Mouse (Mus musculus) megakaryocyte, adult 5-6 weeks (primary cell): ENCODE measurements around the gene Ramp2. TPM values are rescaled to one million over a fixed set of nuclear protein-coding genes. Genes with fewer than 3 reads are reported as not detected.

ENCODE experiments used
- ATAC-seq: 2 replicates; pipeline ENCODE4 v1.8.0; 2016; ENCODE audit warnings: mild to moderate bottlenecking, inconsistent platforms; ENCODE audit not compliant: poor library complexity, severe bottlenecking
- total RNA-seq, 2 experiments: library from RNA; stranded (forward) in 1 of 2; stranded (reverse) in 1 of 2; fragments of 153-499, 151-499 nt in 1 of 2; fragments of 221-1000, 200-1000 nt in 1 of 2; gene quantifications; 2 replicates each; pipeline versions ENCODE4 v1.2.3 to v1.2.4; 2015 to 2017

Gene Ramp2
- total RNA-seq, 2 experiments from 2014 or later: not detected

GRCm38 (mm10) chr11:101264954-101265471 lies 19.2 kb downstream of the Ramp2 start:
- ATAC-seq: no peak

GRCm38 (mm10) chr11:101265906-101266305 lies 20.1 kb downstream of the Ramp2 start:
- no peak for ATAC-seq

GRCm38 (mm10) chr11:101269577-101270116 lies 23.8 kb downstream of the Ramp2 start:
- no peak for ATAC-seq

DNA sequence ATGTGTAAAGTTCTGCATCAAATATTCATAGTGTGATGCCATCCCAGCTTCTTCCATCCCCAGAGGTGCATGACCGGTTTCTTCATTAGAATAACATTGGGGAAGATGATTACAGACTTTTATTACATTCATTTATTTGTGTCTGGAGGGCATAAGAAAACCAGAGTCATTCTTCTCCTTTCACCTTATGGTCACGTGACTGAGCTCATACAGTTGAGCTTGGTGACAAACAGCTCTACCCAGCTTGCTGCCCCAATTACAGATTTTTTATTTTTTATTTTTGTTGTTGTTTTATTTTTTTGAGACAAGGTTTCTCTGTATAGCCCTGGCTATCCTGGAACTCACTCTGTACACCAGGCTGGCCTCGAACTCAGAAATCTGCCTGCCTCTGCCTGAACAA lies 26.6 kb downstream of the Ramp2 start:
- ATAC-seq: no peak

GRCm38 (mm10) chr11:101275309-101275708 lies 29.5 kb downstream of the Ramp2 start:
- ATAC-seq: no peak

DNA sequence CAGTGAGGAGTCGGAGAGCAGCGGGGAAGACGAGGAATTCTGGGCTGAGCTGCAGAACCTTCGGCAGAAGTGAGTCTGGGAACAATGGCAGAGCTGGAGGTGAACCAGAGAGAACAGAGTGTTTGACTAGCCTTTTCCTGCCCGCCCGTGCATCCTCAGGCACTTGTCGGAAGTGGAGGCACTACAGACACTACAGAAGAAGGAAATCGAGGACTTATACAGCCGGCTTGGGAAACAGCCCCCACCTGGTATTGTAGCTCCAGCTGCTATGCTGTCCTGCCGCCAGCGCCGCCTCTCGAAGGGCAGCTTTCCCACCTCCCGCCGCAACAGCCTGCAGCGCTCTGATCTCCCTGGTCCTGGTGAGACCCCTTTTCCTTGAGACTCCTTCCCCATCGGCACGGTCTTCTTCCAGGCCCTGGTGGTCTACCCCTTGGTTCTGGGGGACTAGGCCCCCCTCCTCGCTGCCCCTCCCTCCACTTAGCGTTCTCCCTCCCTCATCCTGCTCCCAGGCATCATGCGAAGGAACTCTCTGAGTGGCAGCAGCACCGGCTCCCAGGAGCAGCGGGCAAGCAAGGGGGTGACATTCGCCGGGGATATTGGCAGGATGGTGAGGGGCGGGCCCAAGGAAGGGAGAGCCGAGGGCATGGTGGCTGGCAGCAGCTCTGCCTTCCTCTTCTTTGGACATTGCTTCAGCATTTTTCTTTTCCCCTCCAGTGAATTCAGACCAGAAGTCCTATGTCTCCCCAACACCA lies 30.7 kb downstream of the Ramp2 start:
- no peak for ATAC-seq

GRCm38 (mm10) chr11:101277381-101278222 lies 31.8 kb downstream of the Ramp2 start:
- ATAC-seq: no peak

DNA sequence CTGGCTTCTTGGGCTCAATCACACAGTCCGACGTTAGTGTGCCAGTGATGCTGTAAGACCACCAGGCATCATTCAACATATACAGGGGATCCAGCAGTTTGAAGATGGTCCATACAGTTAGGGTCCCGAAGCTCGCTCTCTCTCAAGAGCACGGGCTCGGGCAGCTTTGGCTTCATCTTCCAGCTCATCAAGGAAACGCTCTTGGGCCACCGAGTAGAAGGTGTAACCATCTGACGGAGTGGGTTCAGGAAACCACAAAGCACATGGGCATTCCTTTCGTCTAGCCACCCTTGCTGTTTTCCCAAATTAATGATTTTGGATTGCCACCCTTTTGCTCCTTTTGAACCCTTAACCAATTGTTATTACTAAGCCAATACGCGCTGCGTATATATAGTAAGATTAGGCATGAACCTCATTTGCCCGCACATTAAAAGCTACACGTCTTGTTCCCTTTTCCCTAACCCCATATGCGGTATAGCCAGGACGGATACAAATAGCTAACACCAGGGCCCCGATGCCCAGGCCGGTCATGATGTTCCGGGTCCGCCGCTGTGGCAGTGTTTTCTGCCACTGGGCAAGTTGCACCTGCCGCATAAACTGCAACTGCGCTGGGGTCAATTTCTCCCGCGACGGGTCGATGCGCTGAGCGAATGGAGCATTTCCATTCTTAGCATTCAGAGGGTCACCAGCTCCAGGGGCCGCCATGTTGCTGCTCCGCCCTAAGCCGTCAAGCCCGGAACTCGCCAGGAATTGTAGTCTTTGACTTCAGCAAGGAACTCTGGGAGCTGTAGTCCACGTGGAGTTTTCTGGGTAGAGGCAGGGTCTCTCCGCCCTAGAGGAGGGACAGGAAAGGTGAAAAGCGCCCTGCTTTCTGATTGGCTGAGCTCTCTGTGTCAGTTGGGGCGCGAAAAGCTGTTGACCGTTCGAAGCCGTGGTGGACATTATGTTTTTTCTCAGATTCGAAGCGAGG lies 32.7 kb downstream of the Ramp2 start, which contains the start of the genes Cntd1 and Coa3:
TSS of gene Cntd1 (plus strand) at position 790 of the 970 bp plus-strand sequence.
TSS of gene Coa3 (minus strand) at position 892 of the 970 bp plus-strand sequence.
- peak; percentile 97 for ATAC-seq

- ATAC-seq: no peak
These were observed 33.4 kb downstream of the Ramp2 start for GRCm38 (mm10) chr11:101279193-101279569.

GRCm38 (mm10) chr11:101280837-101281236 lies 35.0 kb downstream of the Ramp2 start:
- no peak for ATAC-seq

DNA sequence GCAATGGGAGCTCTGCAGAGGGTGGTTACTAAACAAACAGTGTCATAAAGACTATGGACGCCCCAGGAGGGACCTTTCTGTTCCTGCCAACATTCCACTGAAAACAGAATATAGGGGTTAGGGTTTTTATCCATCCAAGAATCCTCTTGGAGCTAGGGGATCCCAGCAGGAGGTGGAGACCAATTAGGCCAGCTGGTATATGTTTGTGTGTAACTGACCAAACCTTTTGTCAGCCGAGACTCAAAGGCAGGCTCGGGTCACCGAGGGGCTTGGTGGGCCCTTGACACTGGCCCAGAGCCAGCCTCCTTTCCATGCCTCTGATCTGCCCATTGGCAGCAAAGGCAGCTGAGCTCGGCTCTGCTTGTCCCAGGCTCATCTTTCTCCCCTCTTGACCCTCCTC lies 37.1 kb downstream of the Ramp2 start:
- ATAC-seq: no peak

- ATAC-seq: no peak
These were observed 38.0 kb downstream of the Ramp2 start for GRCm38 (mm10) chr11:101283805-101284204.

DNA sequence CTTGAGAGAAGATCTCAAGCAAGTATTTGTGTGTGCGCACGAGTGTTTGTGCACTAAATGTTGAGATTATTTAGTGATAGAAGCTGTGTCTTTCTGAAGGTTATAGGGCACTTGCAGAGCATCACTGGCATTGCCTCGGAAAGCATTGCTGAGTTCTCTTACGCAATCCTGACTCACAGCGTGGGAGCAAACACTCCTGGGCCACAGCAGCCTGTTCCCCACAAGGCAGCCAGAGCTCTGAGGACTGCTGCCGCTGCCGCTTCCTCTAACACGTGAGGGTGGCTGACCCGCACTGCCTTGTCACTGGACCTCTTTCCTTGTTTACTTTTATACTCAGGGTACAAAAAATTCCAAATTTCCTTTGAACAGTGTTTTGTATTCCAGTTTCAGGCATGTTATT lies 41.5 kb downstream of the Ramp2 start:
- peak; percentile 73 for ATAC-seq

DNA sequence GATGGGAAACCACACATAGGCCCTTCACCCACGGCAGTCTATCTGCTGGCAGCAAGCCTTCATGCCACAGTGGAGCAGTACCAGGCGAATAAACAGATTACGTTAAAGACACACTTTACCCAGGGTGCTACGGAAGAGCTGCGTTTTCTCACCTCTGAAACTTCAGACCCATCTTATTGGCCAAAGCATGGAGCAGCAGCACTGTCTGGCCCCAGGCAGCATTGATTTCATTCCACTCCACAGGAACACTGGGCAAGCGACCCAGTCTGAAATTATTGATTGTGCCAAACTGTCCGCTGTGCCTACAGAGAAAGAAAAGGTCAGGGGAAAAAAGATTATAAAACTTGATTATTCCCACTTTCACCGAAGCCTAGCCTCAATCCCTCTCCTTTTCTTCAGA lies 45.4 kb downstream of the Ramp2 start:
- no peak for ATAC-seq

GRCm38 (mm10) chr11:101295191-101295590 lies 49.4 kb downstream of the Ramp2 start:
- no peak for ATAC-seq

GRCm38 (mm10) chr11:101300881-101301280 lies 55.1 kb downstream of the Ramp2 start:
- ATAC-seq: no peak

GRCm38 (mm10) chr11:101301299-101302003 lies 55.6 kb downstream of the Ramp2 start:
- ATAC-seq: peak; percentile 19

GRCm38 (mm10) chr11:101302004-101302798 lies 56.4 kb downstream of the Ramp2 start, which contains the start of gene Becn1:
Becn1 (minus strand) TSS chr11:101302286.
- peak; percentile 98 for ATAC-seq

DNA sequence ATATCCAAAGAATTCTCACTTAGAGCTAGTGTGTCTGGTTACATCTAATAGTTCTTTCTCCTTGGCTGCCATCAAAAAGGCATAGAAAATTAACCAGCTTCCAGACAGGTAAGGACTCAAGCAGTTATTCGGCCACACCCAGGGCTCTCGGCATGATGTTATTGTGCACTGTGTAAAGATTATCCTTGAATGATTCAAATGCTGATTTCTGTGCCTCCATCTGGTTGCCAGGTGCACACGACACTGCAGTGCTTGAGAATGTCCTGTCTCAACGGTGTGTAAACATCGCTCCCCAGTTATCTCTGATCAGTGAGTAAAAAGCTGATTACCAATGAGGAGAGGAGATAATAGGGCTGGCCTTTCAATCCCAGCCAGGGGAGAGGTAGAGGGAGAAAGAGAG lies 61.9 kb downstream of the Ramp2 start:
- no peak for ATAC-seq
